Mouse (Mus musculus) natural killer cell, adult 2 months (primary cell): ENCODE data around the gene Kndc1.

Experiments used
- DNase-seq, 2 experiments: peaks; one replicate each; pipeline ENCODE4 v3.0.0; 2022; ENCODE audit warnings: low spot score in 2 of 2

Gene Kndc1

DNA sequence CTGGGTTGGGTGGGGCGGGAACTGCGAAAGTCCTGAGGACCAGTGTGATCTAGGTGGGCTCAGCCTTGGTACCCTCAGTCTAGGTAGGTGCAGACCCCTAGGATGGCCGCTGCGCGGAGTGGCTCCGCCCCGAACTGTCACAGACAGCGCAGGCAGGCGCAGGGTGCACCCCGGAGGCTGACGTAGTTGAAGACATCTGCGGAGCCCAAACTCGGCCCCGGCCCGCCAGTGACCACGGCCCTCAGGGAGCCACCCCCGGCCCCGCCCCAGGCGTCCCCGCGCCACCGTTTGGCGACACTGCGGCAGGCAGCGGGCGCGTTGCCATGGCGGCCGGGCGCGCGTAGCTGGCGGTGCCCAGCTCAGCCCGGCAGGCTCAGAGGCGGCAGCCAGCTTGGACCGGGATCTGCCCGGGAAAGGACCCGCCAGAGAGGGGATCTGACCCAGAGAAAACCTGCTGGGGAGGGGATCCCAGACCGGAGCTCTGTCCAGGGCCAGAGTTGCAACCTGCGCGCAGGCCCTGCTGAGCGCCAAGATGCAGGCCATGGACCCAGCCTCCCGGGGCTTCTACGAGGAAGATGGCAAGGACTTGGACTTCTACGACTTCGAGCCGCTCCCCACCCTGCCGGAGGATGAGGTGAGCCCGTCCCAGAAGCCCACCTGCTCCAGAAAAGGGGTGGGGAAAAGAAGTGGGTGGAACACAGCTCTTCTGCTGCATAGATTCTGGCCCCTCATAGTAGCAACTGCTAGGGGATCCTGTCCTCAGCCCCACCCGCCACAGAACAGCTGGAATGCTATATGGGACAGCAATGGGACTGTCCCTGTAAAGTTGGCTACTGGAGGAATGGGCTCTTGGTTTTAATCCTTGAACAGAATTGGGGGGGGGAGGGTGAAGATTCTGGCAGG is at the start of gene Kndc1:
TSS of gene Kndc1 (plus strand) at position 42 of the 903 bp plus-strand sequence.
- DNase-seq = no peak

DNA sequence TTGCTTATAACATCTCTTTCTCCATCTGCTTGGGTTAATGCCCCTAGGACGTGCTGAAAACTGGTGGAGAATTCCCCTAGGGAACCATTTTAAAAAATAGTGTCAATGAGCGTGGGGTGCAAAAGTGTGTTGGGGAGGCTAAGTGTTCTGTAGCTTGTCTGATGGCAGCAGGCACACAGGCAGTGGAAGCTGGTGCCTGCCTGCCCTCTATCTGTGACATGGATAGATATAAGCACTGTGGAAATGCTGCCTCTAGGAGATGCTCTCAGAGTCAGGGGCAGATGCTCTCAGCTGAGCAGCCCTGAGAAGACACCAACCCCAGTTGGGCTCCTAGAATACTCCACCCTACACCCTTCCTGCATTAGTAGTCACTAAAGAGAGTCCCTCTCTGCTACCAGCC is 49.4 kb upstream of the Kndc1 start:
- no peak for DNase-seq

DNA sequence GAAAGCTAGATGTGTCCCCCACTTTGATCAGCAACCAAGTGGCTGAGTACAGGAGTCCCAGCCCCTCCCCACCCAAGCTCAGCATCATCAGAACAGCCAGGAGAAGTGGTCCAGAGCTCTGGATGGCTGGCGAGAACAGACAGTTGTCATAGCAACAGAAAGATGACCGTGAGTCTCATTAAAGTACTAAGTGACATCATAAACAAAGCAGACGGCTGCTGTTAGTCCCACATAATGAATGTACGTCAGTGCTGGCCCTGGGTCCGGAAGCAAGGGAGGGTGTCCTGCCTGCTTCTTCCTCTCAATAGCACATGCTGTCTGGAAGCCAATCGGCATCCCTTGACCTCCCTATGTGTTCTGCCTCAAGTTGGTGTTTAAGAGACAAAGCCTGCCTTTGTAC is 44.3 kb upstream of the Kndc1 start:
- no peak for DNase-seq

DNA sequence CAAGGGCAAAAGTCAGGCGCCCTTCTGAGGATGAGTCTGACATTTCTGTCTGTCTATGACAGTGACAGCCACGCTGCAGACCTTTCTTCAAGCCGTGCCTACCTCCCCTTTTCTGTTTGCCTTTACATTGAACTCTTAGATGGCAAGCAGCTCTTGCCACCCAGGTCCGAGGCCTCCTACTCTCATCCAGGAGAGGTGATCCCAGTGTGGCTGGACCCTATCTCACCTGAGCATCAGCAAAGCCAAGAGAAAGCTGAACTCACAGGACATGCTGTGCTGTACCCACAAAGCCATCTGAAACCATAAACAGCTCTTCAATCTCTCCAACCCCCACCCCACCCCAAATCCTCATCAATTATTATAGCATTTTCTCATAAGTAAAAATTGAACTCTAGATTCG is 43.8 kb upstream of the Kndc1 start:
- DNase-seq = no peak

DNA sequence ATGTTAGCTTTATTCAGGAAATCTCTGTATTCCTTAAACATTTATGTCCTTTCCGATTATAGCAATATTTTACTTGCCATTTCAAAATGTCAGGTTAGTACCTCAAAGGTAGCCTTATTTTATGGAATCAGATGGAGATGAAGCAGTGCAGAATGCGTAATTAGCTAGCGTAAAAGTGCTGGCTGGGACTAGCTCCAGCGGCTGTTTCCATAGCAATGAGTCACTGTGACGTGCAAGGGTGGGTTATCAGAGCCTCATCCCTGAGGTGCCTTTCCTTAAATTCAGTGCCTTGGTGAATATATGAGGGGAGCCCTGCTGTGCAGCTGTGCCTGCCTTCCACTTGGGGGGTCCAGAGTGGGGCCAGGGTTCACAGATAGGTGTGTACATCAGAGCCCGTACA is 43.4 kb upstream of the Kndc1 start:
- DNase-seq = no peak

DNA sequence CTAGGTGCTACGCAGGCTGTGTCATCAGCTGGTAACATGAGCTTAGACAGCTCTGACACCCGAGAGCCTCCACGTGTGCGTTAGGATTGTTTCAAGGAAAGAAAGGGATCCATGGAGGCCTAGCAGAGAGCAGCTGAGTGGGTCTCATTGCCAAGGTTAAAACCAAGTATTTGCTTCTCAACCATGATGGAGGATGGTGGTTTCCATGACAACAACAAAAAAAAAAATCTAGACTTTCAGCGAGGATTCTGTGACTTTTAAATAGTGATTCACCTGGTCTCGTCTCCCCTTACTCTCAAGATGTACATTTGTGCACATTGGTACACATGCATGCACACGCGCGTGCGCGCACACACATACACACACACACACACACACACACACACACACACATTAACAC is 39.2 kb upstream of the Kndc1 start:
- DNase-seq = no peak

DNA sequence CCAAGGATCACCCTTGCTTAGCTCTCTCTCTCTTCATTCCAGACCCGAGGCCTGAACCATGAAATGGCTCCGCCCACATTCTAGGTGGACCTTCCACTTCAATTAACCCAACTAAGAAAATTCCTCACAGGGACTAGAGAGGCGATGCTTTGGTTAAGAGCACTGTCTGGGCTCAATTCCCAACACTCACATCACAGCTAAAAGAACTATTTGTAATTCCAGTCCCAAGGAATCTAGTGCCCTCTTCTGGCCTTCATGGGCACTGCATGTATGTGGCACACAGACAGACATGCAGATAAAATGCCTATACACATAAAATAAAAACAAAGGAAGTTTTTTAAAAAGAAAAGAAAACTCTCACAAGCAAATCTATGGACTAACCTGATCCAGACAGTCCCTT is 33.1 kb upstream of the Kndc1 start:
- peak; percentile 10 to 13 for DNase-seq

DNA sequence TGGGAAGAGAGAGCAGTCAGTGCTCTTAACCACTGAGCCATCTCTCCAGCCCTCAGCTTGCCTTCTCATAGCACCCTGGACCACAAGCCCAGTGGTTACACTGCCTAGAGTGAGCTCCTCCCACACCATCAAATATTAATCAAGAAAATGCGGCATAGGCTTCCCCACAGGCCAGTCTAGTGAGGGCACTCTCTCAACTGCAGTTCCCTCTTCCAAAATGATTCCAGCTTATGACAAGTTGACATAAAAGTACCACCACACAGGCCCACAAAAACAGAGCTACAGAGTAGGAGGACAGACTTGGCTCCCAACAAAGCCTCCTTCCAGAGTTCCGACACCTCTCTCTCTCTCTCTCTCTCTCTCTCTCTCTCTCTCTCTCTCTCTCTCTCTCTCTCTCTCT is 31.4 kb upstream of the Kndc1 start:
- no peak for DNase-seq

DNA sequence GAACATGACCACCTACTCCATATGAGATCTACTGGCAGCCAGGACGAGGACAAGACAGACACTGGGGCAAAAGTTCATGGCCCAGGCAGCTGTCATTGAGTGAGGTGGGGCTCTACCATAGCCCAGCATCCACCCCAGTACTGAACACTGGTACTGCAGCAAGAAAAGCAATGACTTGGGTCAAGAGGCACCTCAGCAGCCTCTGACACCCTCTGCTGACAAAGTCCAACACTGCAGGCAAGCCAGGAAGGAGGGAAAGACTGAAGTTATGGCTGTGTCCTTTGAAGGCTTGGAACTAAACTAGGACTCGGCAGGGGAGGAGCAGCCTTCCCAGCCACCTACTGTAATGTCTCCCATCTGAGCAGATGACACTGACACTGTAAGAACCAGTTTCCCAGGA is 30.2 kb upstream of the Kndc1 start:
- DNase-seq = no peak

DNA sequence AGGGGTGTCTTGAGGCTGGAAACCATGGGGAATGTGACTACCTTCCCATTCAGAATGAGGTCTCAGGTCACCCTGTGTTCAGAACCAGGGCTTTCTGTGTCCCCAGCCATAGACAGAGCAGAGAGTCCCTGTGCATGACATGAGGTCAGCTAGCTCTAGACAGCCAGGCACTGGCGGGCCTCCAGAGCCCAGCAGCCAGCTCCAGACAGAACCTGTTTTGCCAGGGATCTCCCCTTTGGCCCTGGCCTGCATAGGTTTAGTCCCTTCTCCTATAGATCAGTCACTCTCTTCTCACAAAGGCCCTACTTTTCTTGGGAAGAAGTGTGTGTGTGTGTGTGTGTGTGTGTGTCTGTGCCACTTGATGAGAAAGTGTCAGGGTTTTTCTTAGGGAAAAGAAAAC is 29.6 kb upstream of the Kndc1 start:
- DNase-seq = no peak

DNA sequence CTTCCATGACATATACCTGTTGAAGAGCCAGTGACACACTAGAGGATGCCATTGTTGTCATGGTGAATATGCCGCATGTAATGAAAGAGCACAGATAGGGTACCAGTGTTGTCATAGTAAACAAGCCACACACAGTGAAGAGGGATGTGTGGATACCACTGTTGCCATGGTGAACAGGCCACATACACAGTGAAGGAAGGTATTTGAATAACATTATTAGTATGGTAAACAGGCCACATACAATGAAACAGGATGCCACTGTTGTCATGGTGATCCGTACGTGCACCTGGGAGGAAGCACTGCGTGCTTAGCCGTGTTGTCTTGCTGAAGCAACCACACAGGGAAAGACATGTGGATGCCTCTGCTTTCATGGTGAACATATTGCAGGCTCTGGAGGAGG is 23.5 kb upstream of the Kndc1 start:
- no peak for DNase-seq

DNA sequence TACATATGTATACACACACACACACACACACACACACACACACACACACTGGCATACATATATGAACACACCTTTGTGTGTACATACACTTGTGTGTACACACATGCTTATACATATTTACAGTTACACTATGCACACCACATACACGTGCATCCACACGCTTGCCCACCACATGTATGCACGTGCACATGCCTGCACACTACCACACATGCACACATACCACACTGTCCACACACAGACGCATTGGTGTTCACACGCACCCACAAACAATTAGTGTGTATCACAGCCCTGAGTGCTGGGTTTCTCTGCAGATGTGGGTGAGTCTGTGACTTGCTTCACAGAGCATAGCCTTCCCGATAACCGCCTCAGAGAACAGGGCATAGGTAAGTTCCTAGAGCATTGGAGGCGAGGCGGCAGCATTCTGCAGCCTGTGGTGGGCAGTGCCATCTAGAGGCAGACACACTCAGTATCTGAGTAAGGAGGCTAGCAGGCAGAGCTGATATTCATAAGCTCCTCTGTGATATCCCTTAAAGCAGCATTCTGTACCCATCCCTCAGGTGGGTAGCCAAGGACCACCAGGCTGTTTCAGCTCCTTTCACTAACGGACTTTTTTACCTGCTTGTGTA is 17.2 kb upstream of the Kndc1 start:
- DNase-seq = no peak

DNA sequence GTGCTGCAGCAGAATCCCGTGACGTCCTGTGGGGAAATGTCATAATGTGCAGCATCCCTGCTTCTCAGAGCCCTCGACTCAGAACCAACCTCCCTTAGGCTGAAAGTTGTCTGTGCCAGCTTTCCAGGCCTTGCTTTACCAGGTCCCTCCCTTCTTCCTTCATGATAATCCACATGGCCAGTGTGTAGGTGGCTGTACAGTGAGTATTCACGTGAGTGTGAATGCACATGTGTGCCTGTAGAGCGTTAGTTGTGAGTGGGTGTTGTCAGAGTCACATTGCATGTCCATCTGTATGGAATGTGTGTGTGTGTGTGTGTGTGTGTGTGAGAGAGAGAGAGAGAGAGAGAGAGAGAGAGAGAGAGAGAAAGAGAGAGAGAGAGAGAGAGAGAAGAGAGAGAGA is 16.4 kb upstream of the Kndc1 start:
- DNase-seq = no peak

DNA sequence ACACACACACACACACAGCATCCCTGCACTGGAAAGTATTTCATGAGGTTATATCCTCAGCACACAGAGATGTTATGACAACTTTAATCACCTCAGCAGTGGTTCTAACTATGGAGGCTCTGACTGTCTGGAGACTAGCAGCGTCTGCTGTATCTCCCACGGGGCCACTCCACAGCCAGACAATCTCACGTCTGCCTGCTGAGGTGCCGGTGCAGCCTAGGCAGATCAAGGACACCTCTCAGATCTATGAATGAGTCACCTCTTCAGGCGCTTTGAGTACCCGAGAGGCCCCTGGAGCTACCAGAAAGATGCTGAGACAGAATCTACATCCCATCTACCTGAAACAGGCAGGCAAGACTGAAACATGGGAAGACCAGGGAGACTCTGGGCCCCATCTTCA is 15.9 kb upstream of the Kndc1 start:
- no peak for DNase-seq

DNA sequence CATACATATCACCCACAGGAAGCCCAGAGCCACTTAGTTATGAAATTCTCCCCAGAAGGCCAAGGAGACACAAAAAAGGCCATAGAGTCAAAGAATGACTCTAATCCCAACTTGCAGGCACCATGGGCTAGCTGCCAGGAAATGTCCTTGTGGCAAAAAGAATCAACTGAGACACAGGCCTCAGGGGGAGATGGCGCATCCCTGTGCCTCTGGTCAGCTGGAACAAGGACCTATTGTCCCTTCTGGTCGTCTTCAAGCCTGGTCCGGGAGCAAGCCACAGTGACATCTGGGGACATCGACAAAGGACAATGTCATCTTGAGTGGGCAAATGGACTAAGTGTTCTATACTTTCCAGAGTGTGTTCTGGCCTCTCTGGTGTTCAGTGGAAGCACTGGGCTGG is 11.0 kb upstream of the Kndc1 start:
- DNase-seq = no peak

DNA sequence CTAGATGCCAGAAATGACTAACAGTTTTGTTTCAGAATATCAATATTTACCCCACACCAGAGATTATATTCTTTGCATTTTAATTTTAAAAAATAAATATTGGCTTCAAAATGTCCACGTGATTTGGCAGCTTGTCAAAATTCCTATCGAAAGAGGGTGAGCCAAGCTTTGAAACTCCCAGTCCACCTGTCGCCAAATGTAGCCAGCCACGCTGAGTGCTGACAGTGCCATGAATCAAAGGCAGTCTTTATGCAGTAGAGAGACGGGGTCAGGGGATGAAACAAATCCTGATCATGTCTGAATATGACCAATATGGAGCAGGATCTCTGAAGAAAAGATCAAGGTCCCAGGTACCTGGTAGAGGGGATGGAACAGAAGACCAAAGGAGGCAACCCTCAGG is 2.7 kb upstream of the Kndc1 start:
- no peak for DNase-seq

DNA sequence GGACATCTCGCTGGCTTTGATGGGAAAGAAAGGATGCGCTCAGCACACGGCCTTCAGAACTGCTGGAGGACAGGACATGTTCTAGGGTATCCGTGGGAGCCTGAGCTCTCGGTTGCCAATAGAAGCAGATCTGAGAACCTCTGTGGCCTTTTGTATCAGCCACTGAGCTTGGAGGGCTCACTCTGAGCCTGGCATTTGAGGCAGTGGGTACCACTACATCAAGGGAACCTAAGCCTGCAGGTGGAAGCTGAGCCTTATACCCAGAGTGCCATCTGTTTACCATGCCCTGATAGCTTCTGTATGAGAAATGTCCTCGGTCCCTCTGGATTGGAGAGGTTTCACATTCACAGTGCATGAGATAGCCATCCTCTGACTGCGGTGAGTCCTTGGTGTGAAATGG is 1.8 kb downstream of the Kndc1 start:
- no peak for DNase-seq

DNA sequence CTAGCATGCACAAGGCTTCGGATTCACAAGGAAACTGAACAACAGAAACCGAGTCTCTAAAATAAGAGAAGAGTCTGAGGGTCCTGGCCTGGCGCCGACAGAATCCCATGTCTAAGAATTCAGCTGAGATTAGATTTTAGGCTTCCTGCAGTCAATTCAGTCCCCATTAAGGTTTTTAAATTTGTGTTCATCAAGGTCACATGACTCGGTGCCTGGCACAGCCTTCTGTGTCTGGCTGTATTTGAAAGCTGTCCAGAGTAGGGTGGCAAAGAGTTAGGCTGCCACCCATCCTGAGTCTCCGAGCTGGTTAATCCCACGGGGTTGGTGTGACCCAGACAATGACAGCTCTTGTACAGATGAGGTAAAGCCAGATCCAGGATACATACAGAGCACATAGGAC is 2.3 kb downstream of the Kndc1 start:
- DNase-seq = no peak

DNA sequence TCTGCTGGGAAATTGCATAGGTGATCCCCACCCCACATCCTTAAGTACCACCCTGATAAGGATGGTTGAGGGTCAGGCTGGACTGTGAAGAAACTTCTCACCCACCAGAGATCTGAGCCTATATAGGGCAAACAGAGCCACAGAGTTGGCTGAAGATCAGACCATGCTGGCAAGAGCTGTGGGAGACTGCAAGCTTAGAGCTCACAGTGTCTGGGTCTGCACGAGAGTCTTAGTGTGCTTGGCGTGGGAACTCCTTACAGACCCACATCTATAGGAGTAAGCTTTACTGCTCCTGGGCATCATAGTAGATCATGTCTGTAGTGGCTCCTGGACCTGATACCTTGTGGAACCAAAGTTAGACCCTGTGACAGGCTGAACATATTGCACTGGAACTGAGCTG is 4.1 kb downstream of the Kndc1 start:
- DNase-seq = no peak

DNA sequence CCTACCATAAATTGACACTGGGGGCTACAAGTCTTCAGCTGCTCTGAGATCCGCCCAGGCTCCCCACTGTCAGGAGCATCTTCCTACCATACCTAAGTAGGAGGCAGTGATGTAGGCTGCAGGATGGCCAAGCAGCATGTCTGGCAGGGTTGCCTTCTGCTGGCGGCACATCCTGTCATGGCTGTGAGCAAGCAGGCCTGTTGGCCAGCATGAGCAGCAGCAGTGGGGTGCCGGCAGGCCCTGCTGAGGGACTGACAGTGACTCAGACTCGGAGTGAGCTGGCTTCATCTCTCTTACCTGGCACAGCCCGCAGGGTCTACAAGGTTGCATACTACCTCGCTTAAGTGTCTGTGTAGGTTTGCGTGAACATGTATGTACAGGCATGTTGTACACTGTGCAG is 5.0 kb downstream of the Kndc1 start:
- DNase-seq = no peak

DNA sequence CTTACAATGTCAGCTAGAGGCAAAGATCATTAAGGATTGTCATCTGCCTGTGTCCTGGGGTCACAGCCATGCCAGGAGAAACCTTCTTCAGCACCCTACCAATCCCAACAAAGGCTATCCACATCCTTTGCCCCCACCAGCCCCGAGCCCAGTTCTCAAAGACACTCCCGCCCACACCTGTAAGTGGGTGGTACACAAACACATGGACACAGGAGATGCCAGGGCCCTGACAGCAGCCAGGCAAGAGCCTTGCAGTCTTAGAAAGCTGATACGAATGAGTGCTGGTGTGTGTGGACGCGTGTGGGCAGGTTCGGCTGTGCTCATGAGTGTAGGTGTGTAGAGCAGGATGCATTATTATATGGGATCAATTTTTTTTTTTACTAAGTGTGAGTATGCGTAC is 6.0 kb downstream of the Kndc1 start:
- no peak for DNase-seq

DNA sequence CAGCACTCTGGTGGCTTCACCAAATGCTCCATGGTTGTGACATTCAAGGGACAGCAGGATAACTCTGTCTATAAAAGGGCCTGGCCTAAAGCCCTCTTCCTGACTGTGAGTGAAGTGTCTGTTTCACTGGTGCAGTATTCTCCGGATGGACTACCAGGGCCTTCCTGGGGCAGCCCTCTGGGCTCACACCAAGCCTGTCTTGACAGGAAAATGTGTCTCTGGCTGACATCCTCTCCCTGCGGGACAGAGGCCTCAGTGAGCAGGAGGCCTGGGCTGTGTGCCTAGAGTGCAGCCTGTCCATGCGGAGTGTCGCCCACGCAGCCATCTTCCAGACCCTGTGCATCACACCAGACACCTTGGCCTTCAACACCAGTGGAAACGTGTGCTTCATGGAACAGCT is 6.4 kb downstream of the Kndc1 start:
- no peak for DNase-seq

DNA sequence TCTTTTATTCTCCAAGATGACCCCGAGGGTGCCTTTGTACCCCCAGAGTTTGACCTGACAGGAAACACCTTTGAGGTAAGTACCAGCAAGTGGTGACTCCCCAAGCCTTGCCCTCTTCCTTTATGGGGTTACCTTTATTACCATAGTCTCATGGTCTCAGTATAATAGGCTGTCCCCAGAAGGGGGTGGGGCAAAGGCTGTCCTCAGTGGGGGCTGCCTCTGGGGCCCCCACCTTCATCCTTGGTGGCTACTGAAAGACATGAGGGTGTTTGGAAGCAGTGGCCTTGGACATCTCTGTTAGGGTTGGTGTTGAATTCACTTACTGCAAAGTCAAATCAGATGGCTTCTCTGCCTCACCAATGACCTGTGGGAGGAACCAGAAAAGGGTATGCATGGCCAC is 7.5 kb downstream of the Kndc1 start:
- DNase-seq = no peak

DNA sequence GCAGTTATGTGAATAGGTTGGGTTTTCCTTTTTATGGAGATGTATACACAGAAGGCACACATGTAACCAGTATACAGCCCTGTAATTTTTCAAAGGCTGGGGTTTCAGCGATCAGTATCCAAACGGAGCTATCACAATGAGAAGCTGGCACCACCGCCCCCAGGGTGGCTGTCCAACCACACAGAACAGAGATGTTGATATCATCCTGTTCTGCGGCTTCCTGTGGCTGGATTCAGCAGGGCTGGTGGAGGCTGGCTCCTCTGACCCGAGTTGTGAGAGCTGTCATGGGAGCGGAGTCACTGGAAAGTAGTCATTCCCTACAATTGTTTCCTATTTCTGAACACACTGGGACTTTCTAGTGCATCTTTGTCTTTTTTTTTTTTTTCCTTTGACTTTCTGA is 10.8 kb downstream of the Kndc1 start:
- no peak for DNase-seq
